Mouse (Mus musculus) monocyte, adult 2 months (primary cell): Measurements from ENCODE around the gene Upk1b.

ENCODE experiments used
- DNase-seq, 2 experiments: peaks; one replicate each; pipeline ENCODE4 v3.0.0; 2022; ENCODE audit warnings: low spot score in 2 of 2, low read depth in 1 of 2

Upk1b gene

DNA sequence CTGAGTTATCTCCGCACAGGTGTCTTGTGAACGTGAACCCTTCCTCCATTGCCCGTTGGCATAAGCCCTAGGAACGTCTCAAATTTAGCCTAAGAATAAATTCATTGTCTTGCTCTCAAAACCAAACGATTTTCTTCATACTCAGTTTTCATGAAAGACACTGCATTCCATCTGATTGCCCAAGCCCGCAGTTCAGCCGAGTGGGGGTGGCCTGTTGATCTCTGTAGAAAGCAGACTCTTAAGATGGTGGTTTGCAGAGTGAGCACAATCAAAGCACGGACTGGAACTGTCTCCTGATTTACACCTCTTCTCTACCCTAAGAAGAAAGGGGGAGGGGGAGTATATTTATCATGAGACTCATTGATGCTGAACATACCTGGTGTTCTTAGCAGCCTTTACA, 37.7 kb downstream of the Upk1b start:
- no peak for DNase-seq

DNA sequence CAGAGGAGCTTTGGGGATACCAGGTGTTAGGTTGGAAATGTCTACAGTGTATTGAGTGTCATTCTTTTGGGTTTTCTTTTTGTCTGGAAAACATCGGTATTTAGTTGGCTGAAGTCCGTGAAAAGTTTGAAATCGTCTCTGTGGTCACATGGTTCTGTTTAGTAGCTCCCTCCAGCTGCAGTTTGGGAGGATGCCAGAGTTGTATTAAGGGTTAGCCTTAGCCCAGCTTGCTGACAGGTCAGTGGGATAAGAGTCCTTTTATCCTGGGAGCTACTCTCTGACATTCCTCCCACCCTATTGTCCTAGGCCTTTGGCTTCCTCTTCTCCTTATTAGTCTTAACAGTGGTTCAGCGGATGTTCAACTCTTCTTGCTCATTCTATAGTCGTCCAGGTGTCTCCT, 38.2 kb downstream of the Upk1b start:
- DNase-seq = no peak

GRCm38 (mm10) chr16:38760834-38761375, 39.2 kb downstream of the Upk1b start:
- DNase-seq = no peak

GRCm38 (mm10) chr16:38760239-38760638, 39.9 kb downstream of the Upk1b start:
- DNase-seq = no peak

- DNase-seq = peak in 1 of 2 experiments; percentile 17
Measured at GRCm38 (mm10) chr16:38758104-38758861, 41.8 kb downstream of the Upk1b start.

DNA sequence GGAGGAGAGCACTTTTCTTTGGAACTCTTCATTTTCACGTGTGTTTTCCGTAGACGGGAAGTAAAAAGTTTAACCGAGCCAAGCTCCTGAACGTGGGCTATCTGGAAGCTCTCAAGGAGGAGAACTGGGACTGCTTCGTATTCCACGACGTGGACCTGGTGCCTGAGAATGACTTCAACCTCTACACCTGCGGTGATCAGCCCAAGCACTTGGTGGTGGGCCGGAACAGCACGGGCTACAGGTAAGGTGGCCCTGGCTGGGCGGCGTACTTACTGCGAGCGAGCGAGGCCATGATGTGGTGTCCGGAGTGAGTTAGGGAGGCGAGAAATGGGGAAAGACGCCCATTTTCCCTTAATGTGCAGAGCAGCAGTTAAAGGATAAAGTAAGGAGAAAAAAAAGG, 42.5 kb downstream of the Upk1b start:
- DNase-seq = no peak

DNA sequence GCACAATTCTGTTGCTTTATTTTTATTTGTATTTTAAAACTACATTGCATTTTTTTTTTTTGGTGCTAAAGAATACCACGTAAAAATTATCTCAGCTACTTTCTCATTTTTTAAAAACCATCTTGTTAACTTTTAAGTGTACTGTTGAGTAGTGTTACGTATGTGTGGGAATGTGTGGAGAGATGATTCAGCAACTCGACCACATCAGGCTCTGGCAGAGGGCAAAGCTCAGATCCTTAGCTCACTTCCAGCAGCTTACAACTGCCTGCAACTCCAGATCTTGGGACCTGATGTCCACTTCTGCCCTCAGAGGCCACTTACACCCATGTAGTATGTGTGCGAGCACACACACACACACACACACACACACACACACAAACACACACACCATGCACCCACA, 43.6 kb downstream of the Upk1b start:
- DNase-seq = no peak

GRCm38 (mm10) chr16:38756177-38756503, 44.0 kb downstream of the Upk1b start:
- DNase-seq = no peak

GRCm38 (mm10) chr16:38755452-38756176, 44.5 kb downstream of the Upk1b start:
- DNase-seq = no peak

DNA sequence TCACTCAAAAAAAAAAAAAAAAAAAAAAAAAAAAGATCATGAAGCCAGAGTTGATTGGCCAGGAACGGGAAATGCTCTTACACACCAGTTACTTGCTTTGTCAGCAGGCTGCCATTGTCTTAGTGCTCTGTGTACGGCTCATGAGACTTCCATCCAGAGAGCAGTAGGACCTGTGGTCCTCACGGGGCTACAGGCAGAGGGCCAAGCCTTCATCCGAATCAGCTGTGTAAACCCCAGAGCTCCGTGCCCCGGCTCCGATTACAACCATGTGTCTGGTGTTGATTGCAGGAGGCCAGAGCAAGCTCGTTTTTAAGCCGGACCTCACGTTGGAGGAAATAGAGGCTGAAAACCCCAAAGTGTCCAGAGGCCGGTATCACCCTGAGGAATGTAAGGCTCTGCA, 46.5 kb downstream of the Upk1b start:
- DNase-seq = no peak

- DNase-seq = no peak
Measured at GRCm38 (mm10) chr16:38750803-38751202, 49.3 kb downstream of the Upk1b start.

GRCm38 (mm10) chr16:38743941-38744673, 56.0 kb downstream of the Upk1b start:
- no peak for DNase-seq

- no peak for DNase-seq
Measured at GRCm38 (mm10) chr16:38742659-38743131, 57.4 kb downstream of the Upk1b start.

DNA sequence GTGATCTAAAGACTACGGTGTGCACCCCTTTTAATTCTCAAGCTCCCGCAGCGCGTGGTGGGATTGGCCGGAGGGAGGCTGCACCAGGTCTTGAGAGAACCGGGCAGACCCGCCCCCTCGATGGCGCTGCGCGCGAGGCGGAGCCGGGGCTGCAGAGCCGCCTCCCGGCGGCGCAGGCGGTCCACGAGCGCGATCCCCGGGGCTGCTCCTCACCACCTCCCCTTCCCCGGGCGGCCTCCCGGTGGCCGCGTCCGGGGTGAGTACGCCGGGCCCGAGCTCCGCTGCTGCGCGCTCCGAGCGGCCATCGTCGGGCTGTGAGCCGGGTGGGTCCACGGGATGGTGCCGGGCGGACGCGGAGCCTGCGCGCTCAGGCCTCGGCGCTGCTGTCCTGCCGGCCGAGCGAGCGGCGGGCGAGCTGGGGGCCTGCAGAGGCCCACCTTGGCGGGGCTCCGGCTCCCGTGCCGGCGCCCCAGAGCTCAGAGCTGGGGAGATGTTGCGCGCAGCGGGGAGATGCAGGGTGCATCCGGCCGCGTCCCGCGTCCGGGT, 57.9 kb downstream of the Upk1b start, which contains the start of gene B4galt4:
TSS of gene B4galt4 (plus strand) at position 152 of the 546 bp plus-strand sequence.
- DNase-seq = peak in 1 of 2 experiments; percentile 20

- DNase-seq = no peak
Measured at GRCm38 (mm10) chr16:38741204-38741903, 58.8 kb downstream of the Upk1b start.

DNA sequence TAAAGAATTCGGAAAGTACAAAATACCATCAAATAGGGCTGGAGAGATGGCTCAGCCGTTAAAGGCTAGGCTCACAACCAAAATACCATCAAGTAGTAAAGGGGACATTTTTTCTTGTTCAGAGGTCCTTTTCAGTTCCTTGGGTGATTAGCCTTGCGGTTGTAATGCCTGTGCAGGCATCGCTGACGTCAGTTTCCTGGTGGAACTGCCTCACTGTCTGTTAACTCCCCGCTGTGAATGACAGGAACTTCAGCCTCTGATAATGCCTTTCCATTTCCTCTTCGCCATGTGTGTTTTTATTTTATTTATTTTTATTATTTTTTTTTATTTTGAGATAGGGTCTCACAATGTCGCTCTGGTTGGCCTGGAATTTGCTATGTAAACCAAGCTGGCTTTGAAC, 69.2 kb downstream of the Upk1b start:
- no peak for DNase-seq

- DNase-seq = no peak
Measured at GRCm38 (mm10) chr16:38729610-38730288, 70.4 kb downstream of the Upk1b start.

DNA sequence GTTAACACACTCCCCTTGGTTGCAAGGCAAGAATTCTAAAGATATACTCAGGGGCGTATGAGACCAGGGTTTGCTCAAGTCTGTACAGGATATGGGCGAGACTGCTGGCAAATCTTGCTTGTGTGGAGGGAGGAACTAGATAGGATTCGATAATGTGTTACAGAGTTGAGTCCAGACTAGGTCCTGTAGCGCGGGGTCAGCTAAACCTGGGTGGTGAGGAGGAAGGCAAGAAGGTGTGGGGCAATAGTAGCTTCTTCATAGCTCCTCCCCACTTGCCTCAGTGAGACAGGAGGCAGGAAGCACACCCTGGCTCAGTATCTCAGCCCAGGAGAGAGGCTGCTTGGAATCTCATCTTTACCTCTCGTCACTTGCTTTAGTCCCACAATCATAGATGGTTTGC, 71.0 kb downstream of the Upk1b start:
- no peak for DNase-seq

DNA sequence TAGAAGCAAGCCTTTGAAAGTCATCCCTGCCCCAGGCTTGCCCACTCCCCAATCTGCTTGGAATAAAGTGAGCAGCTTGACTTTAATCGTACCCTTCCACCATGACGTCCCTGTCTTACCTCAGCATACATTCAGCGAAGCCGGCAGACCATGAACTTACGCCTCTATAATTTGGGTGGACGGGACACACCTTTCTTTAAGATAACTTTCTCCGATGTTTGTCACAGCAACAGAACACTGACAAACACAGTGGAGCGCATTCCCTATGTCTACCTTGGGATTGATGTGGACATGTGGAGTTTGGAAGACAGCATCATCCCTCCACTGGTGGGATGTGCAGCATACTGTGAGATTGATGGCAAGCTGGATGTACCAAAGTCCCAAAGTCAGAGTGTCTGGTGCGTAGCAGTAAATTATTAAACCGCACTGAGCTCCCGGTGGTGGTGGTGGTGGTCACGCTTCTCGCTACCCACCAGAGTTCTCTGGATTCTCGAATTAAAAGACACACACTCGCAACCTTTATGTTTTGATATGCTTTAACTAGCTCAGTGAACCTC, 71.5 kb downstream of the Upk1b start:
- no peak for DNase-seq

GRCm38 (mm10) chr16:38724974-38725373, 75.2 kb downstream of the Upk1b start:
- DNase-seq = no peak
